Mouse (Mus musculus): ENCODE measurements around the gene Ddx42. TPM values are rescaled to one million over a fixed set of nuclear protein-coding genes. Genes with fewer than 3 reads are reported as not detected.
"Not testable (repeated sequence)": the region's sequence is repeated elsewhere in the genome, so short reads cannot be mapped to it uniquely, and the experiment has no call there.

Gene Ddx42
- polyA plus RNA-seq, 1 experiment = 22.0 TPM

GRCm38 (mm10) chr11:106214856-106215255 lies 1.9 kb upstream of the Ddx42 start:
- peak overlapping the region; percentile 72 for H3K4me2 ChIP-seq (ENCODE audit: low read depth)
- H3K36me3 ChIP-seq (ENCODE audit: control insufficient read depth, insufficient read depth) = peaks cover 28% of the 10 kb centered on the region
- H3K27me3 ChIP-seq (ENCODE audit: control insufficient read depth, insufficient read depth, insufficient read length) = no peaks in the 10 kb centered on the region
- peak overlapping the region; percentile 81 for H3K4me3 ChIP-seq
- no peak overlapping the region for H3ac ChIP-seq (ENCODE audit: control insufficient read depth, insufficient read length)
- peaks cover 75% of the 10 kb centered on the region for H3K79me2 ChIP-seq (ENCODE audit: control insufficient read depth, insufficient read depth)
- TF ChIP-seq TCF3 (IDR thresholded peaks at IDR 0.05; ENCODE audit: insufficient read length, low read depth) (no peak), USF1 (IDR thresholded peaks at IDR 0.05; ENCODE audit: low read depth) (no peak), MYOG (IDR thresholded peaks at IDR 0.05; ENCODE audit: control insufficient read depth in 1 of 3, insufficient read depth in 1 of 3, insufficient read length in 2 of 3, low read depth in 2 of 3) (no peak), MAX (IDR thresholded peaks at IDR 0.05; ENCODE audit: low read depth) (no peak), CEBPB (IDR thresholded peaks at IDR 0.05; ENCODE audit: insufficient read depth, poor library complexity, severe bottlenecking) (no peak)

GRCm38 (mm10) chr11:106215450-106215859 lies 1.3 kb upstream of the Ddx42 start:
- Histone ChIP-seq H3K36me3 (ENCODE audit: control insufficient read depth, insufficient read depth) (peaks cover 22% of the 10 kb centered on the region), H3ac (ENCODE audit: control insufficient read depth, insufficient read length) (peak overlapping the region; percentile 97), H3K4me2 (ENCODE audit: low read depth) (peak overlapping the region; percentile 72), H3K4me3 (peak overlapping the region; percentile 81), H3K79me2 (ENCODE audit: control insufficient read depth, insufficient read depth) (peaks cover 81% of the 10 kb centered on the region), H3K27me3 (ENCODE audit: control insufficient read depth, insufficient read depth, insufficient read length) (no peaks in the 10 kb centered on the region)
- TF ChIP-seq REST (IDR thresholded peaks at IDR 0.05; ENCODE audit: insufficient read depth, insufficient read length) (no peak), POLR2AphosphoS2 (IDR thresholded peaks at IDR 0.05; ENCODE audit: insufficient read length, low read depth) (no peak), SRF (IDR thresholded peaks at IDR 0.05; ENCODE audit: control insufficient read depth, insufficient read length, low read depth) (no peak), CEBPB (IDR thresholded peaks at IDR 0.05; ENCODE audit: insufficient read depth, poor library complexity, severe bottlenecking) (0 out of 2 replicates have a peak, but pooled peaks have one; percentile 43)

DNA sequence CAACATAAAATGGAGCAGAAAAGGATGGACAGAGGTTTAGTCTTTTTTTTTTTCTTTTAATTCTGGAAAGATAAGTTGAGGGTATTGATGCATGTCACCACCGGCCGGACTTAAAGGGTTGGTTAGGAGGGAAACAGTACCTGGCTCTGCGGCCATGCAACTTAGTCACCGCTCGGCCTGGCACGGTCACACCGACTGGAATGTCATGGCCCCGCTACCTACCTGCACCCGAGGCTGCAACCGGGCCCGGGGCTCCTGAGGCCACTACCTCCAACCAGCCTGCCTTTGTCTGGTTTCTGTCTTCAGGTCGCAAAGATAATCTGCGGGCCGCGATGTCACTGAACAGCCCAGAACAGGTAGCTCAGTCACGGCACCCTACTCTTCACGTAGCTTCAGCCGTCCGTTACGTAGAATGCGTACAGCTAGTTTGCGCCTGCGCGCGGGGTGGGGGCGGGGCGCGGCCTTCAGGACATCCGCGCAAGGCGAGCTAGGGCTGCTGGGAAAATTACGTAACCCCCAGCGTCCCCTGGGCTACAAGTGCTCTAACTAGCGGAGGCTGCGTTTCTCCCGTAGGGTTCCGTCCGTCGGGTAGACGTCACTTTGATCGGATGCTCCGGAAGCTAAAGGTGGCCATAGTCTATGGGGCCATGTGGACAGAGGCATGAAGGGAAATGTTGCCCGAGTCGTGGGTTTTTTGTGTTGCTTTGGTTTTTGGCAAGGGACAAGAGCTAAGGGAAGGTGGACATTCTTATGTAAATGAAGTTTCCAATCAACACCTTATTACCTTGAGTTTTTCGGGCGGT lies 598 bp upstream of the Ddx42 start, which contains the start of gene Ccdc47:
TSS of gene Ccdc47 (minus strand) at position 418 of the 803 bp plus-strand sequence.
- peak within 1 kb of the TSS; percentile 90 for H3K4me2 ChIP-seq (ENCODE audit: low read depth)
- peak within 1 kb of the TSS; percentile 81 for H3K4me3 ChIP-seq
- no peaks in the 10 kb centered on the region for H3K27me3 ChIP-seq (ENCODE audit: control insufficient read depth, insufficient read depth, insufficient read length)
- peak within 1 kb of the TSS; percentile 97 for H3ac ChIP-seq (ENCODE audit: control insufficient read depth, insufficient read length)
- H3K36me3 ChIP-seq (ENCODE audit: control insufficient read depth, insufficient read depth) = peaks cover 17% of the 10 kb centered on the region
- peaks cover 87% of the 10 kb centered on the region for H3K79me2 ChIP-seq (ENCODE audit: control insufficient read depth, insufficient read depth)
- TF ChIP-seq POLR2A (IDR thresholded peaks at IDR 0.05; ENCODE audit: insufficient read length, low read depth) (peak; percentile 79), MYOG (IDR thresholded peaks at IDR 0.05; ENCODE audit: control insufficient read depth in 1 of 3, insufficient read depth in 1 of 3, insufficient read length in 2 of 3, low read depth in 2 of 3) (peak in 1 of 3 experiments; percentile 11), SRF (IDR thresholded peaks at IDR 0.05; ENCODE audit: control insufficient read depth, insufficient read length, low read depth) (no peak), REST (IDR thresholded peaks at IDR 0.05; ENCODE audit: insufficient read depth, insufficient read length) (no peak), TCF3 (IDR thresholded peaks at IDR 0.05; ENCODE audit: insufficient read length, low read depth) (no peak), MAX (IDR thresholded peaks at IDR 0.05; ENCODE audit: low read depth) (peak; percentile 78), TCF12 (IDR thresholded peaks at IDR 0.05; ENCODE audit: insufficient read depth, poor library complexity, severe bottlenecking) (no peak), USF1 (IDR thresholded peaks at IDR 0.05; ENCODE audit: low read depth) (peak; percentile 44), MYOD1 (IDR thresholded peaks at IDR 0.05; ENCODE audit: control insufficient read depth in 1 of 3, insufficient read length in 2 of 3, low read depth in 2 of 3) (peak in 1 of 3 experiments; percentile 40), CEBPB (IDR thresholded peaks at IDR 0.05; ENCODE audit: insufficient read depth, poor library complexity, severe bottlenecking) (peak; percentile 87), E2F4 (IDR thresholded peaks at IDR 0.05; ENCODE audit: insufficient read depth) (no peak), POLR2AphosphoS2 (IDR thresholded peaks at IDR 0.05; ENCODE audit: insufficient read length, low read depth) (peak; percentile 93)

DNA sequence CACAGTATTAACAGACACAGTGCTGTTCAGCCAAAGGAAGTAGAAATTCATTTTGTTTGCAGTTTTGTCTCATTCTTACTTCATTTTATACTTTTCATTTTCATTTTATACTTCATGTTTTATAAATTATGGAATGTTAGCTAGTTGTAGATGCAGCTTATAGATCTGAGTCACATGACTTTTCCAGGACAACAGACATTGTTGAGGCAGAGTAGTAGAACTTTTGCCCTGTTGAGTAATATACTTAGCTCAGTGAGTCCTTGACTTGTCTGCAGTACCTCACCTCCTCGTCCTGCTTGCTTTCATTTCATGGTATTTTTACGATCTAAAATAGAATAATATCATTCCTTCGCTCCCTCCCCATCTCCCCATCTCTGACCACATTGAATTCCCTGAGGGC lies 3.9 kb downstream of the Ddx42 start:
- Histone ChIP-seq H3K4me2 (ENCODE audit: low read depth) (no peak overlapping the region), H3K36me3 (ENCODE audit: control insufficient read depth, insufficient read depth) (peaks cover 4% of the 10 kb centered on the region), H3K27me3 (ENCODE audit: control insufficient read depth, insufficient read depth, insufficient read length) (no peaks in the 10 kb centered on the region), H3K79me2 (ENCODE audit: control insufficient read depth, insufficient read depth) (peaks cover 90% of the 10 kb centered on the region), H3K4me3 (no peak overlapping the region), H3ac (ENCODE audit: control insufficient read depth, insufficient read length) (no peak overlapping the region)
- TF ChIP-seq SRF (IDR thresholded peaks at IDR 0.05; ENCODE audit: control insufficient read depth, insufficient read length, low read depth) (no peak), MYOD1 (IDR thresholded peaks at IDR 0.05; ENCODE audit: control insufficient read depth in 1 of 3, insufficient read length in 2 of 3, low read depth in 2 of 3) (no peak), E2F4 (IDR thresholded peaks at IDR 0.05; ENCODE audit: insufficient read depth) (no peak), POLR2AphosphoS2 (IDR thresholded peaks at IDR 0.05; ENCODE audit: insufficient read length, low read depth) (no peak)

DNA sequence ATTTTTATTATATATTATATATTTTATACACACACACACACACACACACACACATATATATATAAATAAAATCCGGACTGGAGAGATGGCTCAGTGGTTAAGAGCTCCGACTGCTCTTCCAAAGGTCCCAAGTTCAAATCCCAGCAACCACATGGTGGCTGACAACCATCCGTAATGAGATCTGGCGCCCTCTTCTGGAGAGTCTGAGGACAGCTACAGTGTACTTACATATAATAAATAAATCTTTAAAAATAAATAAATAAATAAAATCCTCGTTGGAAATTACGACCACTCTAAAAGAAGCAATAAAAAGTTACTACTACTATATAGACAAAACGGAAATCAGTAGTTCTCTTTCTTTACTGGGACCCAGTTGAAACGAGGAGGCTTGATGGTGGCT lies 17.3 kb downstream of the Ddx42 start:
- not testable (repeated sequence) for H3K27me3 ChIP-seq (ENCODE audit: control insufficient read depth, insufficient read depth, insufficient read length); H3K79me2 ChIP-seq (ENCODE audit: control insufficient read depth, insufficient read depth); H3K4me2 ChIP-seq (ENCODE audit: low read depth); H3ac ChIP-seq (ENCODE audit: control insufficient read depth, insufficient read length); H3K4me3 ChIP-seq
- peaks cover 58% of the 10 kb centered on the region for H3K36me3 ChIP-seq (ENCODE audit: control insufficient read depth, insufficient read depth)
